Mouse (Mus musculus) inflammation-experienced regulatory T-cells, adult 6 months (primary cell): ENCODE results near the gene Gm5431. TPM values are rescaled to one million over a fixed set of nuclear protein-coding genes. Genes with fewer than 3 reads are reported as not detected.

ENCODE experiments used
- ATAC-seq: one replicate; pipeline ENCODE4 v1.8.0; 2017
- polyA plus RNA-seq, 3 experiments: library from polyadenylated mRNA; unstranded; fragments of 100-300 nt; shearing (Covaris generic); gene quantifications; one replicate each; pipeline ENCODE4 v1.2.1; 2017

Gene Gm5431
- polyA plus RNA-seq, 3 experiments from 2014 or later, result 0.22 to 0.59 (median 0.56) TPM

DNA sequence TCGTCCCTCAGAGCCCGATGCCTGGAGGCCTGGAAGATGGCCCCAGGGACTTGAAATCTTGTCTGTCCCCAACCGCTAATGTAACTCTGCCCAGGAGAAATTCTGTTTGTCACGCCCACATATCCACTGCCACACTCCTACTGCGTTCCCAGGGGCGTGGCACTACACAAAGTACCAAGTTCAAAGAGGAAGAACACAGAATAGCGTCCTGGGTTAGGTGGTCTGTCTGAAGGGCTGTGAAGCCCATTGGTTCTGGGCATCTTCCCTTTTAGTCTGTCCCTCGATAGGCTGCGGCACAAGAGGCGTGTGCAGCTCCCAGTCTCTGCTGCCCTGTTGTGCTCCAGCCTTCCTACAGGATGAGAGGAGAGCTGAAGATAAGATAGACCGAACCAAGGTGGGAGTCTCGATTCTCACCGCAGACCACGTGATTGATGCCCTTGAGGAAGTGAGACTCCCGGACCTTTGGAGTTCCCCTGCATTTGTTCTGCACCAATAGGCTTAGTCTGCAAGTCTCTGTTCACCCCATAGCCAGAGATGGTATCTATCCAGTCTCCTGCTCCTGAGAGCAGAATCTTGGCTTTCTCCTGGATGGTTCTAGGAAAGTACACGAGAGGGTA is 63.7 kb downstream of the Gm5431 start:
- ATAC-seq, result peak; percentile 20

Other genes with a start within 250 kb of the Gm5431 start
- gene Rack1, start 101.9 kb downstream of the Gm5431 start, polyA plus RNA-seq, result 1,000 to 10,000 TPM; 1,163 to 1,603 (median 1,351) TPM
- 1 to 10 TPM; 2.5 to 4.6 (median 3.3) TPM for gene Trim41, start 84.9 kb downstream of the Gm5431 start, polyA plus RNA-seq
- 1 to 10 TPM in 2 of 3 experiments, under 1 TPM in 1; 0.58 to 2.1 (median 1.1) TPM for gene Trim7, start 76.1 kb downstream of the Gm5431 start, polyA plus RNA-seq
- 1 to 10 TPM; 1.3 to 2.8 (median 2.5) TPM for gene Gm12184, start 75.6 kb downstream of the Gm5431 start, polyA plus RNA-seq
- 100 to 1,000 TPM; 172 to 210 (median 188) TPM for gene Irgm1, start 30.5 kb downstream of the Gm5431 start, polyA plus RNA-seq
- gene Psme2b, start 44.0 kb upstream of the Gm5431 start, polyA plus RNA-seq, result 100 to 1,000 TPM; 181 to 259 (median 225) TPM
- under 1 TPM; 0.40 to 0.94 (median 0.52) TPM for gene Olfr56, start 76.7 kb upstream of the Gm5431 start, polyA plus RNA-seq
- 100 to 1,000 TPM; 121 to 163 (median 155) TPM for gene 9930111J21Rik1, start 77.2 kb upstream of the Gm5431 start, polyA plus RNA-seq
- gene Gm12185, start 90.0 kb upstream of the Gm5431 start, polyA plus RNA-seq, result 1 to 10 TPM; 3.0 to 8.4 (median 5.0) TPM
- 100 to 1,000 TPM; 207 to 408 (median 255) TPM for gene Tgtp1, start 92.0 kb upstream of the Gm5431 start, polyA plus RNA-seq
- 100 to 1,000 TPM; 118 to 148 (median 136) TPM for gene 9930111J21Rik2, start 149.0 kb upstream of the Gm5431 start, polyA plus RNA-seq
- 100 to 1,000 TPM; 344 to 542 (median 352) TPM for gene Tgtp2, start 162.0 kb upstream of the Gm5431 start, polyA plus RNA-seq
- gene Ifi47, start 174.4 kb upstream of the Gm5431 start, polyA plus RNA-seq, result 100 to 1,000 TPM; 364 to 477 (median 416) TPM
- gene Olfr1396, start 212.7 kb upstream of the Gm5431 start, polyA plus RNA-seq, result under 1 TPM in 2 of 3 experiments, not detected in 1; 0.67 to 0.74 TPM
- not detected for gene Olfr1395, start 240.1 kb upstream of the Gm5431 start, polyA plus RNA-seq